In the genomic region with DNA sequence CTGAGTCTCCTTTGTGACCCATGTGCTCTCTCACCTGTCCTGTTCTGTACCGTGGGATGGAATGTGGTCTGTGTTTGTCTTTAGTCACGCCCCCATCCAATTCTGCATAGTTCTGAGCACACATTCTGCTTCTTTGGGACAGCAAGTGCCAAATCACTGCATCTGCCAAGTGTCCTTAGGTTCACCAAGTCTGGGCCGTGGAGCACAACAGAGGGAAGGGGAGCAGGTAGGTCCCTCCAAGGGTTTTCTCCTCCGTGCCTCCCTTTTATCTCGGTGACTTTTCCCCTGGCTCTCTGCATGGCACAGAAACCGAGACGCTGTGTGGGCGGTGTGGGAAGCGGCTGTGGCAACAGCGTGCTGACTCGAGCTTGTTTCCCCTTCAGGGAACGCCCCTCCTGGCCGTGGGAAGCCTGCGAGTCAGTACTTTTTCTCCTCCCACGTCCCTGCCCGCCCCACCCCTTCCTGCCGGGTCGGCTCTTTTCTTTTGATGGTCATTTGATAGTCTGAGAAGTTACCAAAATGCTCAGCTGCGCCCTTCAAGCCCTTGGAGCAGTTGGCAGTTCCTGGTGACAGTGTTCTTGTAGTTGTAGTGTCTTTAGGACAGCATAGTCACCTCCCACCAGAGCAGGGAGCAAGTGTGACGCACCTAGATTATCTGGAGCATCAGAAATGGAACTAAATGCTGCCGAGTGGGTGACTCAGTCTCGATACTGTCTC, we compare ENCODE assay signal across 8 mouse cellular contexts. TPM values are rescaled to one million over a fixed set of nuclear protein-coding genes. Genes with fewer than 3 reads are reported as not detected.
DNase-seq lines count a peak whose midpoint lies in the region; ATAC-seq and TF ChIP-seq lines count a peak whose summit lies in the region.

No protein-coding gene starts in this region.

- no peak for TF ChIP-seq POLR2A in ES-Bruce4 (IDR thresholded peaks at IDR 0.05; ENCODE audit: insufficient read depth, low read length)

- peak overlapping the region; percentile 10; the same call in 1 of the 2 replicates for H3K4me3 ChIP-seq in ES-Bruce4 (ENCODE audit: low read depth, low read length)
- peak overlapping the region; percentile 42 for H3K4me3 ChIP-seq in brown adipose tissue, adult 24 weeks (ENCODE audit: insufficient read depth, low read depth, low read length)
- H3K4me3 ChIP-seq in limb, embryonic 12.5 days (replicated peaks) = peak overlapping the region; percentile 23
- H3K4me3 ChIP-seq in midbrain, embryonic 11.5 days (ENCODE audit: low read depth, low read length) = no peak overlapping the region

- no peaks in the 10 kb centered on the region for H3K9me3 ChIP-seq in ES-Bruce4 (replicated peaks; ENCODE audit: control insufficient read depth, insufficient read depth, low read length, poor library complexity, severe bottlenecking)
- H3K9me3 ChIP-seq in limb, embryonic 12.5 days = no peaks in the 10 kb centered on the region
- no peaks in the 10 kb centered on the region for H3K9me3 ChIP-seq in midbrain, embryonic 11.5 days (ENCODE audit: control insufficient read depth, low read length)

- peak; percentile 75 for DNase-seq in gastrocnemius, postnatal 25 days
- peak; percentile 95 for DNase-seq in induced T-regulatory cell, adult 2 months (ENCODE audit: low read depth)
- peak; percentile 89 for DNase-seq in midbrain, embryonic 11.5 days (ENCODE audit: low spot score, missing footprints)
- DNase-seq in right cerebral cortex, postnatal 36 days (ENCODE audit: low spot score in 2 of 2) = peak; percentile 43 to 61
- no peak for DNase-seq in cerebellum, postnatal 36 days

- H3K27ac ChIP-seq in ES-Bruce4 (ENCODE audit: insufficient read depth, low read length) = 0 out of 2 replicates have a peak overlapping the region, but pooled peaks have one; percentile 13
- H3K27ac ChIP-seq in brown adipose tissue, adult 24 weeks (replicated peaks; ENCODE audit: low read depth, low read length) = peak overlapping the region; percentile 48
- H3K27ac ChIP-seq in limb, embryonic 12.5 days = no peak overlapping the region
- H3K27ac ChIP-seq in midbrain, embryonic 11.5 days (ENCODE audit: low read depth, low read length) = no peak overlapping the region

- peaks cover 9% of the 10 kb centered on the region for H3K4me1 ChIP-seq in ES-Bruce4 (ENCODE audit: control insufficient read depth, insufficient read depth, low read length)
- H3K4me1 ChIP-seq in brown adipose tissue, adult 24 weeks (ENCODE audit: control insufficient read depth, insufficient read depth, insufficient read length, low read length) = peaks cover 7% of the 10 kb centered on the region; the same call in 1 of the 2 replicates
- peaks cover 17% of the 10 kb centered on the region for H3K4me1 ChIP-seq in limb, embryonic 12.5 days (replicated peaks)
- H3K4me1 ChIP-seq in midbrain, embryonic 11.5 days (ENCODE audit: control insufficient read depth, insufficient read depth, low read length) = peaks cover 7% of the 10 kb centered on the region

- no peak for TF ChIP-seq EP300 in ES-Bruce4 (IDR thresholded peaks at IDR 0.05; ENCODE audit: insufficient read depth, low read depth, low read length)

- TF ChIP-seq CTCF in ES-Bruce4 (IDR thresholded peaks at IDR 0.05; ENCODE audit: low read depth, low read length) = no peak

- 11% methylated on average over 22 of the region's 22 CpGs for WGBS in limb, embryonic 12.5 days
- 27% methylated on average over 22 of the region's 22 CpGs for WGBS in midbrain, embryonic 11.5 days

- no peak overlapping the region for H3K9ac ChIP-seq in ES-Bruce4 (ENCODE audit: low read depth, poor library complexity, severe bottlenecking)
- H3K9ac ChIP-seq in limb, embryonic 12.5 days (replicated peaks) = 0 out of 2 replicates have a peak overlapping the region, but pooled peaks have one; percentile 35
- H3K9ac ChIP-seq in midbrain, embryonic 11.5 days (ENCODE audit: low read length) = no peak overlapping the region; the same call in 1 of the 2 replicates

- H3K36me3 ChIP-seq in ES-Bruce4 (ENCODE audit: control insufficient read depth, insufficient read depth, low read length, poor library complexity, severe bottlenecking) = no peaks in the 10 kb centered on the region
- no peaks in the 10 kb centered on the region for H3K36me3 ChIP-seq in limb, embryonic 12.5 days
- no peaks in the 10 kb centered on the region for H3K36me3 ChIP-seq in midbrain, embryonic 11.5 days (ENCODE audit: control insufficient read depth, insufficient read depth, low read length)

- H3K4me2 ChIP-seq in limb, embryonic 12.5 days = peak overlapping the region; percentile 46
- H3K4me2 ChIP-seq in midbrain, embryonic 11.5 days = 0 out of 2 replicates have a peak overlapping the region, but pooled peaks have one; percentile 17

- no peaks in the 10 kb centered on the region for H3K27me3 ChIP-seq in ES-Bruce4 (ENCODE audit: control insufficient read depth, insufficient read depth, low read length, poor library complexity, severe bottlenecking)
- no peaks in the 10 kb centered on the region for H3K27me3 ChIP-seq in limb, embryonic 12.5 days
- H3K27me3 ChIP-seq in midbrain, embryonic 11.5 days (ENCODE audit: control insufficient read depth, insufficient read depth, low read length) = no peaks in the 10 kb centered on the region

- no peak for ATAC-seq in limb, embryonic 12.5 days (ENCODE audit: insufficient number of reproducible peaks, insufficient read depth, low FRiP score, low TSS enrichment, low read depth)
- peak; percentile 19; the same call in 1 of the 2 replicates for ATAC-seq in midbrain, embryonic 11.5 days (ENCODE audit: low FRiP score)

RNA-seq across cellular contexts. Expression of a gene that starts 21.0 kb away (rescaled TPM):
- 9.4 and 11.0 TPM in 2 replicates for polyA plus RNA-seq in ES-Bruce4 (2011; ENCODE audit: insufficient read depth, insufficient read length, low read depth, missing spikeins)
- polyA plus RNA-seq in brown adipose tissue, adult 24 weeks (2012; ENCODE audit: insufficient read depth, insufficient read length, missing spikeins) = 0.67 and 0.99 TPM in 2 replicates
- under 1 TPM; 0.15 to 0.29 TPM for total RNA-seq in gastrocnemius, postnatal 25 days (2021)
- polyA plus RNA-seq in limb, embryonic 12.5 days (2016; fragmentation: Nextera tagmentation; extraction: Ambion mirVana) = 2.0 and 3.0 TPM in 2 replicates
- 0.63 and 0.68 TPM in 2 replicates for polyA plus RNA-seq in midbrain, embryonic 11.5 days (2014; fragmentation: Nextera tagmentation; extraction: Ambion mirVana)

RNA-seq across cellular contexts. Expression of a gene that starts 58.0 kb away (rescaled TPM):
- polyA plus RNA-seq in ES-Bruce4 (2011; ENCODE audit: insufficient read depth, insufficient read length, low read depth, missing spikeins) = 20.2 and 23.8 TPM in 2 replicates
- polyA plus RNA-seq in brown adipose tissue, adult 24 weeks (2012; ENCODE audit: insufficient read depth, insufficient read length, missing spikeins) = 6.0 and 7.7 TPM in 2 replicates
- total RNA-seq in gastrocnemius, postnatal 25 days (2021) = 1 to 10 TPM; 4.8 to 6.9 TPM
- polyA plus RNA-seq in limb, embryonic 12.5 days (2016; fragmentation: Nextera tagmentation; extraction: Ambion mirVana) = 12.0 and 12.8 TPM in 2 replicates
- polyA plus RNA-seq in midbrain, embryonic 11.5 days (2014; fragmentation: Nextera tagmentation; extraction: Ambion mirVana) = 15.8 and 17.0 TPM in 2 replicates

Comparison
In these comparisons a context has a peak if more than half of its experiments do, and no peak if none do; other contexts are left out.
1. H3K27ac ChIP-seq: peak in ES-Bruce4 (single experiment) and brown adipose tissue, adult 24 weeks (single experiment); none in limb, embryonic 12.5 days (single experiment) and midbrain, embryonic 11.5 days (single experiment).
2. DNase-seq: peak in gastrocnemius, postnatal 25 days (single experiment), induced T-regulatory cell, adult 2 months (single experiment), midbrain, embryonic 11.5 days (single experiment) and right cerebral cortex, postnatal 36 days (2 of 2); none in cerebellum, postnatal 36 days (0 of 2).